Mouse (Mus musculus) c-Kit-positive CD71-positive TER-119-negative erythroid progenitor cells, embryonic 14.5 days (primary cell): ENCODE measurements around the gene Olfr792.

ENCODE experiments used
- DNase-seq: peaks from one replicate; pipeline ENCODE4 v3.0.0-alpha.2; 2013; ENCODE audit warnings: low read depth

Gene Olfr792

DNA sequence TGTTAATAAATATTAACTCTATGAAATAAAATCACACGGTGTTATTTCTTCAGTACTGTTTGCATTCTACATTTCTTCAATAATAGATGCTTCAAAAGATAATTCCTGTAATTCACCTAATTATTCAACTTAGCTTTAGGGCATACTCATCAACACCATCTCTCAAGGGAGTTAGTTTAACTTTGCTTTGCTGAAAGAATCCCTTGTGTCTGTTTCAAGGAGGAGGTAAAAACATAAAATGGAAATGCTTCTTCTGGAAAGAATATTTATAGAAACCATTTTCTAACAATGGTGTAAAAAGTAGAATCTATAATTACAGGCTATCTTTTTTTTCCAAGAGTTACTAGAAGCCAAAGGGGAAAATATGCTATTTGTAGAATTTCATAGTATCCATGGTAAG lies at the start of gene Olfr792:
Olfr792 (plus strand) TSS at position 301 of the 400 bp plus-strand sequence.
- no peak for DNase-seq

DNA sequence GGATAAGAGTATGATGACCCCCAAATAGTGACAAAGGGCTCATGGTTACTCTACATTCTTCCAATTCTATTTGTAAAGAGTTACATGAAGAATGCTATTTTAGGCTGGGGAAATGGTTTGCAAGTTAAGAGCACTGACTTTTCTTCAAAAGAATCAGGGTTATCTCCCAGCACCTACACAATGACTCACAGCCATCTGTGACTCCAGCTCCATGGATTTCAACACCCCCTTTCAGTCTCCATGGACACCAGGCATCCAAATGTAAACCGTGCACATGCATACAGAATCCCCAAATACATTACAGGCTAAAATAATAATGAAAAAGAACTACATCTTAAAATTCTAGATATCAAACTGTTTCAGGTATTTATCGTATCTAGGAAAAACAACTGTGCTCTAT lies 48.9 kb upstream of the Olfr792 start:
- no peak for DNase-seq

DNA sequence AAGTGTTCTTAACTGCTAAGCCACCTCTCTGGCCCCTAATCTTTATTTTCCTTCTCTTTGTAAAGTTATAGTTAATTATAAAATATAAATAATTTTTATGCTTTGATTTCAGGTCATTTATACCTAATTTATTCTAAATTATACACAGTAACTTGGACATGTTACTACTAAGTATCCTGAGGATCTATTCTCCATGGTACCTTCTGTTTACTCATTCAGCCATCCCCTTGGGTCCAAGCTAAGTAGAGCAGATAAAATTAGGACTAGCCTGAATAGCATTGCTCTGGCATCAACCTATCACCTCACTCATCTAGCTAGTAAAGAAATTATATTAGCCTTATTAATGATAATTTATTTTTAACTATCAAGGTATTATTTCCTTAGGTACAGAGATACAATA lies 40.8 kb upstream of the Olfr792 start, which contains the start of gene Olfr790:
Olfr790 (plus strand) TSS at position 301 of the 400 bp plus-strand sequence.
- DNase-seq = no peak

DNA sequence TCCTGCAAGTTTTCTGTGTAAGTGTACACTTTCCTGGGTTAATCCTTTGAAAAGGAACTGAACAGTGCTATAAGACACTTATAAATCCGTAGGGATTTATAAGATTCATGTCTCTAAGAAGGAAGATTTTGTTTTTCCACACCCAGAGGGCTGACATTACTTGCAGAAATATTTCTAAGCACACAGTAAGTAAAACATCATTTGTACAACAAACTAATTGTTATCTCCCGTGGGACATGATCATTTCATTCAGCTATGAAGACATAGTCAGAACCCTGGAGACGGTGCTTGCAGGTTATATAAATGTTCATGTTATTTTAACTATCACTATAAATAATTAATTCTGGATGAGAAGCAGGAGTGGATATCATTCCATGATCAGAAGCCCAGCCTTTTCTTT lies 17.5 kb upstream of the Olfr792 start, which contains the start of gene Olfr791:
Olfr791 (plus strand) TSS at position 301 of the 400 bp plus-strand sequence.
- no peak for DNase-seq

DNA sequence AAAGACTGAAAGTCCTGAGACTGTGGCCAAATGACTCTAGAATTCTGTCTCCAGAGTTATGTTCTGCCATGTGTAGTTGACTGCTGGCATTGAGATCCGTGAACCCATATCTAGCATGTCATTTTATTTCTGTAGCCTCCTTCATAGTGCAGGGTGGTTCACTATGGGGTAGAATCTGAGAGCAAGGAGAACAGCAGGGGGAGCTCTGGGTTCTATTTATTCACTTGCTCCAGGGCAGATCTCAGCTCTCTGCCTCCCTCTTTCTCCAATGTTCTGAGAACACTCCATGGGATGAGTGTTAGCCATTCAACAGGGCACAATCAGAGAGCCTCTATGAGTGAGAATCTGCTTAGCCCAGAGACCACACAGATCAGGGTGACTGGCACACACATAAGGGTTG lies 10.4 kb downstream of the Olfr792 start:
- no peak for DNase-seq

DNA sequence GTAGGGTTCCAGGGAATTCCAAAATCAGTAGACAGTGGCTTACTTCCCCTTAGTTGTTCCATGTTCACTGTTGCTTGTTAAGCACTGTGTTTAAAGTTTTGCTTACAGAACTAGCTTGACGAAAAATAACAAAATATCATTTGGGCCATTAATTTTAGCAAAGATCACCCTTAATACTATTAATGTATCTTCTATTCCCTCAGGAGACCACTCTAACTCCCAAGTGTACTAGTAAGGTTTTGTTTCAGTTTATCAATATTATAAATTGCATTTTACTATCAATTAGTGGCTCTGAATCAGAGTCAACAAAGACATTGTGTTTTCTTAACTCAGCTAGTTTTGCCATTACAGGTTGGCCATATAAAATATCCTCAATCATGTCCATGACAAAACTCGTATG lies 28.4 kb downstream of the Olfr792 start, which contains the start of gene Olfr794:
Olfr794 (plus strand) TSS at position 301 of the 400 bp plus-strand sequence.
- DNase-seq = no peak

DNA sequence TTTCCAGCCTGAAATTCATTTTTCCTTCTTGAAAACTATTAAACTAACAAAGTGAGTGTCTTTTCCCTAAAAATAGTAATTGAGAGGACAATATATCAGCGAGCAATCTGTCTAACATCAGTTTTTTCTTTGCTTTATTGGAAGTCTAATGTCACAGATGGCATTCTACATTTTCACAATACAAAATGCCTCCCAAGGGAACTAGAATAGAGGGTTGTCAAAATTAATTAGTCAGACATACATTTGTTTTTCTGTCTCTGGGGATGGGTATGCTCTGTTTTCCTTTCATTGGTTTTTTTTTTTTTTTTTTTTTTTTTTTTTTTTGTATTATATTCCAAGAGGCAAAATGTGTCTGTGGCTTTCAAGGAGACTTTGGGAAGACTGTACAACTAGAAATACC lies 38.1 kb downstream of the Olfr792 start:
- no peak for DNase-seq
